Mouse (Mus musculus) liver, embryonic 12.5 days (tissue): ENCODE results near the gene Rps16. TPM values are rescaled to one million over a fixed set of nuclear protein-coding genes. Genes with fewer than 3 reads are reported as not detected.

Experiments used
- ATAC-seq: fragments of 200-750 bp; cut with Nextera tagmentation; 2 replicates; pipeline ENCODE4 v1.8.0; 2017; ENCODE audit warnings: moderate number of reproducible peaks, mild to moderate bottlenecking, moderate library complexity
- H3K27ac ChIP-seq: fragments of 300-500 bp; sonication (generic); 2 replicates; pipeline ENCODE4 v1.5.1; 2016; ENCODE audit warnings: mild to moderate bottlenecking
- H3K27me3 ChIP-seq: fragments of 300-500 bp; sonication (generic); replicated peaks from 2 replicates; pipeline ENCODE4 v1.6.1; 2016; ENCODE audit warnings: mild to moderate bottlenecking, moderate library complexity
- H3K36me3 ChIP-seq: fragments of 300-500 bp; sonication (generic); 2 replicates; pipeline ENCODE4 v1.6.1; 2016; ENCODE audit warnings: mild to moderate bottlenecking, moderate library complexity
- H3K4me1 ChIP-seq: fragments of 300-500 bp; sonication (generic); 2 replicates; pipeline ENCODE4 v1.6.1; 2016
- H3K4me2 ChIP-seq: fragments of 300-500 bp; sonication (generic); 2 replicates; pipeline ENCODE4 v1.6.1; 2016; ENCODE audit warnings: mild to moderate bottlenecking, moderate library complexity
- H3K4me3 ChIP-seq: fragments of 300-500 bp; sonication (generic); 2 replicates; pipeline ENCODE4 v1.5.1; 2016; ENCODE audit warnings: mild to moderate bottlenecking, moderate library complexity
- H3K9ac ChIP-seq: fragments of 300-500 bp; sonication (generic); 2 replicates; pipeline ENCODE4 v1.6.1; 2016; ENCODE audit warnings: mild to moderate bottlenecking, moderate library complexity
- H3K9me3 ChIP-seq: fragments of 300-500 bp; sonication (generic); replicated peaks from 2 replicates; pipeline ENCODE4 v1.6.1; 2016; ENCODE audit warnings: mild to moderate bottlenecking, moderate library complexity
- WGBS: fragments of 180-500 bp; shearing (Covaris S2); methylation state at CpG from one replicate; pipeline ENCODE4 v1.1.7; 2016; ENCODE audit not compliant: insufficient replicate concordance; 5-methylcytosine and 5-hydroxymethylcytosine counted together
- polyA plus RNA-seq: library from polyadenylated mRNA; unstranded; fragments of >200 nt; fragmentation: Nextera tagmentation; extraction: Ambion mirVana; gene quantifications from 2 replicates; pipeline ENCODE4 v1.2.1, GENCODE M21; 2016

Rps16 gene
- polyA plus RNA-seq, result 986 and 994 TPM in 2 replicates

DNA sequence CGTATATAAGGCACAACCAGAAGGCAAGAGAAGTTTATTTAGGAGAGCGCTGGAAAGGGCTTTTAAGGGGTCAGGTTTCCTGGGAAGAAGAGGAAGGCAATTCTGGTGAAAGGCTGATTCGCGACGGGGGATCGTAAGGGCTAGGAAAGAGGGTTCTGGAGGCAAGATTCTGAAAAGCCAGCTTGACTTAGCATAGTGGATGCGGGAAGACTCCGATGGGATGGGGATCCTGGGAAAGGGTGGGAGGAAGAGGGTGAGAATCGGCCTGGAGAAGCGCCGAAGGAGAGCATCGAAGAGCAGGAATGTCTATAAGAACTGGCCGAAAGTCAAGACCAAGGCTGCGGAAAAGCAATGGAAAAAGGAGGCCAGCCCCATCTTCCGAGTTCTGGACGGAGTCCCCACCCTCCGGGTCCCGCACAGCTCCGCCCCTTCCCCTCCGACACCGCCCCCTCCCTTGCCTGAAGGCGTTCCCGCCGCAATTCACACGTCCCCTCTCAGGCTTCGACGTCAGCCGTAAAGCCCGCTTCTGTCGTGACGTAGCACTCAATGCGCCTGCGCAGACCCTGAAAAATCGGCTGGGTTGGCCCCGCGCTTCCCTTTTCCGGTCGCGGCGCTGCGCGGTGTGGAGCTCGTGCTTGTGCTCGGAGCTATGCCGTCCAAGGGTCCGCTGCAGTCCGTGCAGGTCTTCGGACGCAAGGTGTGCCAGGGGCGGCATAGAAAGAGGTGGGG is at the start of gene Rps16:
Rps16 (plus strand) TSS at position 498 of the 729 bp plus-strand sequence.
- peaks cover 44% of the 10 kb centered on the region for H3K4me1 ChIP-seq
- peak within 1 kb of the TSS; percentile 84 for H3K27ac ChIP-seq
- ATAC-seq, result peak; percentile 92
- under 1% methylated on average over 50 of the region's 50 CpGs for WGBS
- H3K36me3 ChIP-seq, result peaks cover 39% of the 10 kb centered on the region
- H3K9me3 ChIP-seq, result no peaks in the 10 kb centered on the region
- peak within 1 kb of the TSS; percentile 97 for H3K9ac ChIP-seq
- H3K4me2 ChIP-seq, result peak within 1 kb of the TSS; percentile 76
- H3K27me3 ChIP-seq, result no peaks in the 10 kb centered on the region
- peak within 1 kb of the TSS; percentile 93 for H3K4me3 ChIP-seq

DNA sequence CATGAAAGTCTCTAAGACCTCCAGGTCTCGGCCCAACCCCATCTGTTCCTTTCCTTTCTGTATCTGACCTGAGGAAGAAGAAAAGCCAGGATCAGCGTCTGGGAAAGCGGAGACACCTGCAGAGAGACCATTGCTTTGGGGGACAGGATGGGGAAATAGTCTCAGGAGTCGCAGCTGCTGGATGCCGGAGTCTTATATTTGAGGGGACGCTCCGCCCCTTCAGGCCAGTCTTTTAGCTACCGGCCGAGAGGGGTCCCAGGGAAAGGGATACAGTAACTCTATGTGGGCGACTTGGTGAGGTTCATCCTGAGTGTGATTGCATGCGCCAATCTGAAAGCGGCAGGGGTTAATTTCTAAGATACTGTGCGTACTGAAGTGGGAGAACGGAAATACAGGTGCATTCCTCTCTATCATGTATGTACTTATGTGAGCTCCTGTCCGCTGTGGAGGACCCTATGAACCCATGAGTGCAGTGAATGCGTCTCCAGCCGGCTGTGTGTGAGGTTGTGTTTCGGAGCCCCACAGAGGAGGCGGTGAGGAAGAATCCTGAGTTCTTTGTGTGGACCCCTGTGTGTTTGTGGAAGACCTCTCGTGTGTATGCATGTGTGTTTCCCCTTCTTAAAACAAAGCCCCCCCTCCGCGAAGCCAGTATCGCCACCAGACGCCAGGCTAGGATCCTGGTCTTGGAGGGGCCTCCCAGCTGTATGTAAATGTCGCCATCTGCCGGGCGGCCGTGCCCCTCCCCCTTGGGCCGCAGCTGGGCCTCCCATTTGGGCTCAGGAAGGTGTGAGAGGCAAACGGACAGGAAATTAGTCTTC is 48.6 kb upstream of the Rps16 start, which contains the start of gene Dll3:
Dll3 (minus strand) TSS at position 623 of the 818 bp plus-strand sequence.
- H3K27me3 ChIP-seq, result peaks cover 66% of the 10 kb centered on the region
- H3K9me3 ChIP-seq, result no peaks in the 10 kb centered on the region
- WGBS, result 2% methylated on average over 30 of the region's 30 CpGs
- H3K4me2 ChIP-seq, result peak within 1 kb of the TSS; percentile 53
- no peak within 1 kb of the TSS for H3K9ac ChIP-seq
- H3K4me1 ChIP-seq, result peaks cover 20% of the 10 kb centered on the region
- peak within 1 kb of the TSS; percentile 23; the same call in 1 of the 2 replicates for H3K4me3 ChIP-seq
- H3K27ac ChIP-seq, result no peak within 1 kb of the TSS
- peaks cover 21% of the 10 kb centered on the region for H3K36me3 ChIP-seq
- peak; percentile 48; the same call in 1 of the 2 replicates for ATAC-seq

DNA sequence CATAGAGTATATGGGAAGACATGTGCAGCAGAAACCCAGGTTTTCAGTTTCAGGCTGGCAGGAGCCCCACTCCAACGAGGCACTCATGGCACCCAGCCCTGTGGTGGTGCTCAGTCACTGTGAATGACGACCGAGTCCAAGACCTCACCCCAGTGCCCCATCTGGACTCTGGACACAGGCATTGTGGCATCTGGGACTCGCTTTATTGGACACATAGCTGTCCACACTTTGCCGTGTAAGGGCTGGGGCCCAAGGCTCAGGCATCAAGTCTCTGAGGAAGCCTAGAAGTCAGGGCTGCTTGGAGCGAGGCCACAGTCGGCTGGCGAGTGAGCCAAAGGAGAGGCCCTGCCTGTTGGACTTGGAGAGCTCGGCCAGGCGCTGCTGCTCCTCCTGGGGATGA is 44.8 kb upstream of the Rps16 start:
- Histone ChIP-seq H3K27me3 (peaks cover 30% of the 10 kb centered on the region), H3K4me3 (no peak overlapping the region), H3K4me2 (no peak overlapping the region), H3K9ac (no peak overlapping the region), H3K27ac (no peak overlapping the region), H3K36me3 (peaks cover 60% of the 10 kb centered on the region), H3K9me3 (no peaks in the 10 kb centered on the region), H3K4me1 (peaks cover 27% of the 10 kb centered on the region)
- ATAC-seq, result no peak
- 86% methylated on average over 10 of the region's 10 CpGs for WGBS

DNA sequence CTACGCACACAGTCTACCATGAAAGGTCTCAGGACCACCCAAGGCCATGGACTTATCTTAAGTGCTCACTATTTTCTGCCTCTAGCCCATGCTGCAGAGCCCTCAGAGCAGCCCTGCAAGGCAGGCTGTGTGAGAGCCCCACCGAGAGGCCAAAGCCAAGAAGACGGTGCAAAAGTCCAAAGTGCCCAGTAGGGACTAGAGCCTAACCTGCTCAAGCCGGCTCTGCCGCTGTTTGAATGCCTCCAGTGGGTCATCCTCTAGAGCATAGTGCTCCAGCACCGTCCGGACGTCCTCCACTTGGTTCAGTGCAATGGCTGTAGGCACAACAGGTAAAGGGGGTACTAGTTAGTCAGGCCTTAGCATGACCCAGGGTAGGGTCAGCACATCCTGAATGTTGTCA is 44.2 kb upstream of the Rps16 start:
- ATAC-seq, result no peak
- H3K27me3 ChIP-seq, result peaks cover 24% of the 10 kb centered on the region
- no peak overlapping the region for H3K4me3 ChIP-seq
- peaks cover 28% of the 10 kb centered on the region for H3K4me1 ChIP-seq
- H3K9me3 ChIP-seq, result no peaks in the 10 kb centered on the region
- no peak overlapping the region for H3K9ac ChIP-seq
- H3K27ac ChIP-seq, result no peak overlapping the region
- H3K4me2 ChIP-seq, result no peak overlapping the region
- 85% methylated on average over 8 of the region's 8 CpGs for WGBS
- peaks cover 61% of the 10 kb centered on the region for H3K36me3 ChIP-seq

DNA sequence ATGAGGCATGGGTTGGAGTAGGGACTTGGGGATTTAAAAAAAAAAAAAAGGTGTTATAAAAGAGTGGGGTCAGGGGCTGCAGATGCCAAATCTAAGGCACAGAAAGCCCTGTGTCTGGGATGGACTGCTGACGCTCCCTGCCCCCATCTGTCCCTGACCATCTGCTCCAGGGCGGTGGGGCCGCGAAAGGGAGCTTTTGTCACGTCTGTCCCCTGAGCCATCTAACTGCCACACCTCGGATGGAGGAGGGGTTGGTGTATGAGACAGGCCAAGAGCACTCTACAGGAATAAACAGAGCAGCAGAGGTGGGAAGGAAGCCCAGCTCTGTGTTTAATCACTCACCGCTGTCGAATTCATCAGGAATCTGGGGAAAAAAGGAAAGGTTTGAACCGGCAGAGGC is 40.7 kb upstream of the Rps16 start:
- WGBS, result 63% methylated on average over 9 of the region's 9 CpGs
- no peak for ATAC-seq
- peaks cover 69% of the 10 kb centered on the region for H3K36me3 ChIP-seq

DNA sequence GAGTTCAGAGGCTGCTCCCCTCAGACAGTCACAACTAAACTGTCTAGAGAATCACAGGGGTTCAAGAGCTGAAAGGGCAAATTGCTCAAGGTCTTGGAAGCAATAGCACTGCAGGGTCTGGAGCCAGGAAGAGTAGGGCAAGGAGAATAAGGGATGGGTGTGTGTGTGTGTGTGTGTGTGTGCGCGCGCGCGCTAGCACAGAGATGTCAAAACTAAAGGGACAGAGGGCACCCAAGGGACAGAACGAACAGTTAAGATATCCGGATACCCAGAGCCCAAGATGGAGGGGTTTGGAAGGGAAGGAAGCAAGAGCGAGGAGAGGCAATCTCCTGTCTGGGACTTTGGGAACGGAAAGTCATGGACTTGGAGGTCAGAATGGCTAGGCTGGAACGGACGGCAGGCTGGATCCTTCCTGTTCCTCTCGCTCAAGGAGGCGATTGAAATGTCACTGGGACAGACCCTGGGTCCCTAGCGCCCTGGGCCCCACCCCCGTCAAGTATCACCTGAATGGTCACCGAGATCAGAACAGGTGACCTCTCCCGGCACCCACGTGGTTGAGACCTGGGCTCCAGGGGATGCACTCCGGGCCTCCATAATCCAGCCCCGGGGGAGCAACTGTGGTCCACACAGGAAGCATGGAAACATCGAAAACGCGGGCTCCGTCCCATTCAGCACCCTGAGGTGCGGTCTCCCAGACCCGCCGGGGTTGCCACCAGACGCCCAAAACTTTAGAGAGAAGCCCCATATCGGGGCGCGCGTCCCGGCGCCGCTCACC is 39.1 kb upstream of the Rps16 start:
- H3K9ac ChIP-seq, result peak overlapping the region; percentile 89
- H3K27ac ChIP-seq, result peak overlapping the region; percentile 57
- H3K4me1 ChIP-seq, result peaks cover 29% of the 10 kb centered on the region
- peaks cover 69% of the 10 kb centered on the region for H3K36me3 ChIP-seq
- WGBS, result 4% methylated on average over 35 of the region's 35 CpGs
- peak overlapping the region; percentile 93 for H3K4me3 ChIP-seq
- no peaks in the 10 kb centered on the region for H3K27me3 ChIP-seq
- H3K4me2 ChIP-seq, result peak overlapping the region; percentile 92
- peak; percentile 49 for ATAC-seq
- H3K9me3 ChIP-seq, result no peaks in the 10 kb centered on the region

More for the DNA sequence above, 40.7 kb upstream of the Rps16 start:
- no peak overlapping the region for H3K27ac ChIP-seq
- H3K4me2 ChIP-seq, result no peak overlapping the region
- no peak overlapping the region for H3K4me3 ChIP-seq
- no peaks in the 10 kb centered on the region for H3K27me3 ChIP-seq
- H3K9ac ChIP-seq, result no peak overlapping the region
- no peaks in the 10 kb centered on the region for H3K9me3 ChIP-seq
- peaks cover 29% of the 10 kb centered on the region for H3K4me1 ChIP-seq

DNA sequence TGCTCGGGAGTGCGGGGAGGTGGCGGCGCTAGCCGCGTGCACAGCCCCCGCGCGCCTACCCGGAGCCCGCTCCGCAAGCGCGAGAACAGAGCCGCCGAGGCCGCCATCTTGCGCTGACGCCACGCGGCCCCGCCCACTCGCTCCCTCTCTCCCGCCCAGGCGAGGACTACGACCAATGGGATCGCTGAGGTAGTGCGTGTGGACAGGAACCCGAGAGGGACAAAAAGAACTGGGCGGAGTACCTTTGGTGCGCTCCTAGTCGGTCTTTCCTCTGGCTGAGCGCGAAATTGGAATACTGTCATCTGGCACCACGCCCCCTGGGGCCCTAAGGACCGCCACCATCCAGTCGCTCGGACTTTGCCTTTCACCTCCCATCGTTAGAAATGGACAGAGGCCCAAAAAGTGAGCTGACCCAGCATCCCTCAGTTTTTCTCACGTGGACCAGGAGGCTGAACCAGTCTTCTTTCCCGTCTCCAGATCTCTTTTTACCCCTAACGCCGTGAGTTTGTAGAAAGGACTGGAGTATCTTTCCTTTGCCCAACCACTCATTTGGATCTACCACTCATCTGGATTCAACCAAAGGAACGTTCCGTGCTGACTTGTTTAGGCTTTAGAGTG is 38.4 kb upstream of the Rps16 start, which contains the start of gene Timm50:
Timm50 (minus strand) TSS at position 147 of the 618 bp plus-strand sequence.
- H3K27ac ChIP-seq, result peak within 1 kb of the TSS; percentile 74
- H3K4me2 ChIP-seq, result peak within 1 kb of the TSS; percentile 92
- ATAC-seq, result peak; percentile 97
- peaks cover 29% of the 10 kb centered on the region for H3K4me1 ChIP-seq
- peaks cover 69% of the 10 kb centered on the region for H3K36me3 ChIP-seq
- peak within 1 kb of the TSS; percentile 89 for H3K9ac ChIP-seq
- H3K4me3 ChIP-seq, result peak within 1 kb of the TSS; percentile 93
- WGBS, result under 1% methylated on average over 45 of the region's 45 CpGs
- H3K27me3 ChIP-seq, result no peaks in the 10 kb centered on the region
- no peaks in the 10 kb centered on the region for H3K9me3 ChIP-seq

DNA sequence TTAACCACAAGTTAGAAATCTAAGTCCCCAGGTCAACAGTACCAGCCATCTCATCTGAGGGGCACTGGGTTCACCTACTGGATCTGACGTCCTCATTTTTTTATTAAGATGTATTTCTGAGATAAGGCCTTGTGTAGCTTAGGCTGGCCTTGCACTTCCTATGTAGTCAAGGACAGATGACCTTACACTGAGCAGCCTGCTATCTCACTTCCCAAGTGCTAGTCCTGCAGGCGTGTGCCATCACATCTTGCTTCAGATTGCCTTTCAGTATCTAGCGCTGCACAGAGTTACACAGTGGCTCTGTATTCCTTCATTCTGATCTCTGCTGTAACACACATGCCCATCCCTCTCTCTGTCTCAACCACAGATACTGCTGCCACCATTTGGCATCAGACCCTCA is 32.4 kb upstream of the Rps16 start:
- H3K36me3 ChIP-seq, result peaks cover 92% of the 10 kb centered on the region

DNA sequence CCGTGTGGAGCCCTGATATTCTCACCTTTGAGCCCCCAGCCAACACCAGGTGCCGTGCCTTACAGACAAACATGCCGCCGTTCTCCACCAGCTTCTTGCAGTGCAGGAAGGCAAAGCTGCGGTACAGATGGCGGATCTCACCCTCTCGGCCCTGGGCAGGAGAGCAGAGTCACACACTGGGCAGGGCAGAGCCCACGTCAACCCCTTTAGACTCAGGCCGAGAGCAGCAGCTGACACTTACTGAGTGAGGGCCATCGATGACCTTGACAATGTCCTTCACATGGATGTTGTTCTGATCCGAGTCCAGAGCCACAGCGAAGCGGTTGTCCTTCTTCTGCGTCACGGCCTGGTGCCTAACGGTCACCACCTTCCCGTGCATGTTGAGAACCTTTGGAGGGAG is 31.7 kb upstream of the Rps16 start:
- no peaks in the 10 kb centered on the region for H3K27me3 ChIP-seq
- no peak overlapping the region for H3K27ac ChIP-seq
- no peak overlapping the region for H3K9ac ChIP-seq
- no peak overlapping the region for H3K4me2 ChIP-seq
- no peak overlapping the region for H3K4me3 ChIP-seq
- peaks cover 99% of the 10 kb centered on the region for H3K36me3 ChIP-seq
- H3K4me1 ChIP-seq, result no peaks in the 10 kb centered on the region; the same call in 1 of the 2 replicates
- no peaks in the 10 kb centered on the region for H3K9me3 ChIP-seq
- 89% methylated on average over 17 of the region's 17 CpGs for WGBS
- ATAC-seq, result no peak

More for the DNA sequence above, 32.4 kb upstream of the Rps16 start:
- no peak overlapping the region for H3K4me3 ChIP-seq
- no peaks in the 10 kb centered on the region for H3K9me3 ChIP-seq
- WGBS, result 76% methylated on average over 3 of the region's 3 CpGs
- H3K4me1 ChIP-seq, result peaks cover 2% of the 10 kb centered on the region
- no peak for ATAC-seq
- H3K27me3 ChIP-seq, result no peaks in the 10 kb centered on the region
- no peak overlapping the region for H3K4me2 ChIP-seq
- H3K27ac ChIP-seq, result no peak overlapping the region
- H3K9ac ChIP-seq, result no peak overlapping the region

DNA sequence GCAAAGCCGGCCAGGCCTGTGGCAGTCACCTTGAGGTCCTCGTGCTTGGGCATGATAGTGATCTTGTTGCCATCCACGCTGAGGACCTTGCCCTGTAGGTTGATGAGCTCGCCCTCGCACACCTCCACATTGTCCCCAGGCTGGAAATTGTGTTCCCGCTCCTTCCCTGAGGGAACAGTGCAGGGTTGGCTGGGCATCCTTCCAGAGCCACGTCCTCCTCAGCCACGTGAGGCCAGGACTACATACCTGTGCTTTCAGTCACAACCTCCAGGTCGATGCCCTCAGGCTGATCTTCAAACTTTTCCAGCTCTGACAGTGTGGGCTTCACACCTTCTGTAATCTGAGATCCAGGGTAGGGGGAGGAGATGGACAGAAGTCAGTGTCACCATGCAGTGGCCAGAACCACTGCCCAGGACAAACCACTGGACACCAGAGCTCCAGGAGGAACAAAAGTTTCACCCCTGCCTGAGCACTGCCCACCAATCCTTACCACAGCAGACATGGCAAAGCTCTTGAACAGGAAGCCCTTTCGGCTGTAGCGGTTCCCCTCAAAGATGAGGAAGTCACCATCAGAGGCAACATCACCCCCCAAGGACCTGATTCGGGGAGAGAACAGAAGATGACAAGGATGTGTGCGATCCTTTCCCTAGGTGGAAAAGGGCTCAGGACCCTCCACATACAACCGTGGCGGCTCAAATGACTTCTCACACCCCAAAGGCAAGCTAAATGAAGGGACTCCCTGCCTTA is 28.3 kb upstream of the Rps16 start:
- Histone ChIP-seq H3K4me3 (no peak overlapping the region), H3K4me1 (no peaks in the 10 kb centered on the region; the same call in 1 of the 2 replicates), H3K9me3 (no peaks in the 10 kb centered on the region), H3K27me3 (no peaks in the 10 kb centered on the region), H3K4me2 (no peak overlapping the region), H3K36me3 (peaks cover 100% of the 10 kb centered on the region), H3K9ac (no peak overlapping the region), H3K27ac (no peak overlapping the region)
- no peak for ATAC-seq
- WGBS, result 78% methylated on average over 15 of the region's 15 CpGs
